Mouse (Mus musculus) adrenal gland, postnatal 4 days (tissue): ENCODE data around the gene Gm20388. TPM values are rescaled to one million over a fixed set of nuclear protein-coding genes. Genes with fewer than 3 reads are reported as not detected.

Source experiments
- DNase-seq, 2 experiments: peaks; one replicate each; pipeline ENCODE4 v3.0.0; 2021 to 2022; ENCODE audit warnings: low spot score in 2 of 2, mixed read lengths in 2 of 2
- total RNA-seq, 2 experiments: library from RNA; stranded (reverse); gene quantifications; 2 replicates each; pipeline ENCODE4 v1.2.3; 2021

Gene Gm20388
- total RNA-seq, 2 experiments from 2014 or later = 8.8 TPM; not detected in 1

GRCm38 (mm10) chr8:120426105-120426504, 515.5 kb downstream of the Gm20388 start:
- no peak for DNase-seq

- no peak for DNase-seq
These were observed 516.2 kb downstream of the Gm20388 start for GRCm38 (mm10) chr8:120426622-120427385.

- DNase-seq = no peak
These were observed 517.9 kb downstream of the Gm20388 start for GRCm38 (mm10) chr8:120428492-120428891.

GRCm38 (mm10) chr8:120429116-120429515, 518.5 kb downstream of the Gm20388 start:
- no peak for DNase-seq

- DNase-seq = no peak
These were observed 520.4 kb downstream of the Gm20388 start for GRCm38 (mm10) chr8:120431042-120431441.

GRCm38 (mm10) chr8:120432438-120432837, 521.8 kb downstream of the Gm20388 start:
- no peak for DNase-seq

- no peak for DNase-seq
These were observed 522.5 kb downstream of the Gm20388 start for GRCm38 (mm10) chr8:120433143-120433542.

GRCm38 (mm10) chr8:120433734-120434133, 523.1 kb downstream of the Gm20388 start:
- no peak for DNase-seq

GRCm38 (mm10) chr8:120435781-120436180, 525.1 kb downstream of the Gm20388 start:
- no peak for DNase-seq

- no peak for DNase-seq
These were observed 525.9 kb downstream of the Gm20388 start for GRCm38 (mm10) chr8:120436491-120437030.

- no peak for DNase-seq
These were observed 526.6 kb downstream of the Gm20388 start for GRCm38 (mm10) chr8:120437207-120437606.

- no peak for DNase-seq
These were observed 527.2 kb downstream of the Gm20388 start for GRCm38 (mm10) chr8:120437666-120438395.

- DNase-seq = no peak
These were observed 528.7 kb downstream of the Gm20388 start for GRCm38 (mm10) chr8:120439309-120439708.

GRCm38 (mm10) chr8:120440739-120441138, 530.1 kb downstream of the Gm20388 start:
- DNase-seq = no peak

GRCm38 (mm10) chr8:120441637-120442036, 531.0 kb downstream of the Gm20388 start:
- no peak for DNase-seq

- DNase-seq = no peak
These were observed 531.8 kb downstream of the Gm20388 start for GRCm38 (mm10) chr8:120442306-120443003.

GRCm38 (mm10) chr8:120445249-120445648, 534.6 kb downstream of the Gm20388 start:
- DNase-seq = no peak

GRCm38 (mm10) chr8:120448131-120448530, 537.5 kb downstream of the Gm20388 start:
- DNase-seq = no peak

GRCm38 (mm10) chr8:120449139-120449538, 538.5 kb downstream of the Gm20388 start:
- DNase-seq = no peak

GRCm38 (mm10) chr8:120449608-120450031, 539.0 kb downstream of the Gm20388 start:
- no peak for DNase-seq

- no peak for DNase-seq
These were observed 541.5 kb downstream of the Gm20388 start for GRCm38 (mm10) chr8:120452111-120452510.
